Mouse (Mus musculus) G1E (cell line): ENCODE results near the gene Prkag3. TPM values are rescaled to one million over a fixed set of nuclear protein-coding genes. Genes with fewer than 3 reads are reported as not detected.

Experiments
- ATAC-seq: 2 replicates; pipeline ENCODE4 v1.8.0; 2016; ENCODE audit warnings: mild to moderate bottlenecking; ENCODE audit not compliant: insufficient number of reproducible peaks, poor library complexity, low FRiP score, severe bottlenecking; ENCODE audit errors: extremely low read depth
- DNase-seq: peaks from one replicate; pipeline ENCODE4 v3.0.0; 2012; ENCODE audit warnings: low spot score
- H3K27me3 ChIP-seq: 2 replicates; pipeline ENCODE4 v1.6.1; 2012; ENCODE audit warnings: mild to moderate bottlenecking, low read length, inconsistent platforms; ENCODE audit not compliant: insufficient read depth
- H3K36me3 ChIP-seq: replicated peaks from 2 replicates; pipeline ENCODE3; 2012; ENCODE audit warnings: mild to moderate bottlenecking, inconsistent platforms
- H3K4me1 ChIP-seq: 2 replicates; pipeline ENCODE4 v1.6.1; 2012; ENCODE audit warnings: low read depth, low read length, inconsistent platforms, mixed read lengths; ENCODE audit not compliant: insufficient read depth
- H3K4me3 ChIP-seq: 2 replicates; pipeline ENCODE4 v1.5.1; 2012; ENCODE audit warnings: low read depth, mild to moderate bottlenecking, inconsistent platforms, low read length, moderate library complexity, mixed read lengths
- H3K9me3 ChIP-seq: replicated peaks from 2 replicates; pipeline ENCODE4 v1.6.1; 2012; ENCODE audit warnings: inconsistent platforms
- CTCF ChIP-seq: IDR thresholded peaks from 2 replicates; pipeline ENCODE4 v1.5.1; 2012; ENCODE audit warnings: low read depth, low read length, inconsistent platforms, mixed read lengths
- GATA1 ChIP-seq: IDR thresholded peaks from 2 replicates; pipeline ENCODE4 v1.6.1; 2012; ENCODE audit warnings: borderline replicate concordance, low read length, inconsistent platforms, mixed read lengths
- GATA2 ChIP-seq: IDR thresholded peaks from 2 replicates; pipeline ENCODE4 v1.6.1; 2012; ENCODE audit warnings: low read depth, low read length, inconsistent platforms, borderline replicate concordance
- POLR2AphosphoS5 ChIP-seq: IDR thresholded peaks from 2 replicates; pipeline ENCODE4 v1.6.1; 2012; ENCODE audit warnings: low read depth, low read length, inconsistent platforms; ENCODE audit not compliant: insufficient replicate concordance
- TAL1 ChIP-seq: conservative IDR thresholded peaks from 2 replicates; pipeline ENCODE4 v1.6.1; 2012; ENCODE audit warnings: low read depth, low read length, inconsistent platforms, mixed read lengths
- polyA plus RNA-seq: library from polyadenylated mRNA; stranded (reverse); fragments of >175 nt; gene quantifications from 2 replicates; pipeline ENCODE4 v1.2.3, GENCODE M21; 2012
- total RNA-seq, 2 experiments: library from RNA; stranded (forward) in 1 of 2; stranded (reverse) in 1 of 2; fragments of 200-1000 nt in 1 of 2; fragments of >200 nt in 1 of 2; fragmentation: Nextera tagmentation in 1 of 2; gene quantifications; 2 replicates each; pipeline ENCODE4 v1.2.3; 2014 to 2017

Prkag3 gene
- total and polyA plus RNA-seq, 3 experiments = not detected

DNA sequence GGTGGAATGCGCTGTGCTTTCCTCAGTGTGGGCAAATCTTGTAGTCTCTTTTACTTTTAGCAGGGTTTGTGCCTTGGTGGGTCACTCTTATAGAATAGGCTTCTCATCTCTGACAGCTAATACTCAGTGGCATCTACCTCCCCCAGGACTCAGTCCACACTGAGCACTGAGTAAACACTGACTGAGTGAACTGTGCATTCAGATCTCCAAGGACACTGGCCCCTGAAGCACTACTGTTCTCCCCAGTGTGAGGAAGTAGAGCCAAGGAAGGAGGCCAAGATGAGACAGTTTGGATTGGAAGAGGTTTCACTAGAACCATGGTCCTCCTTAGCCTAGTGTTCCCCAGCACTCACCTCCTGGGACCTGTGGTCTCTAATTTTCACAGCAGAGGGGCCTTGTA, 50.7 kb downstream of the Prkag3 start:
- H3K27me3 ChIP-seq = no peaks in the 10 kb centered on the region
- no peaks in the 10 kb centered on the region; the same call in 1 of the 2 replicates for H3K4me1 ChIP-seq
- no peaks in the 10 kb centered on the region for H3K9me3 ChIP-seq
- peaks cover 85% of the 10 kb centered on the region for H3K36me3 ChIP-seq
- no peak for DNase-seq
- H3K4me3 ChIP-seq = no peak overlapping the region
- ATAC-seq = no peak
- TF ChIP-seq GATA1 (no peak), TAL1 (no peak), GATA2 (no peak), POLR2AphosphoS5 (no peak), CTCF (no peak)

DNA sequence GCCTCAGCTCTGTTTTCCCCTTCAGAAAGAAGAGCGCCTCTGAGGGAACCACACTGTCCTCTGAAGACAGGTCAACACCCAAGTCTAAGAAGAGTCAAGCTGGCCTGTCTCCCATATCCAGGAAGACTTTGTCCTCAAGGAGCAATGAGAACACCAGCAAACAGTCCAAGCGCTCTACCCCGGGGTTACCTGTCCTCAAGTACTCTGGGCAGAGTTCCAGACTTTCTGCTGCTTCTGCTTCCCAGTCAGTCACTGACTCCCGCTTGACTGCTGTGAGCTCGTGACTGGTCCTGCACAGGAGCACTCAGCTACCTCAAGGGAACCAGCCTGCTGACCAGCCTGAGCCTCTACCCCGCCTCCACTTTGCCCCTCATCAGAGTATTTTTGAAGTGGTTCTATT, 51.6 kb downstream of the Prkag3 start:
- Histone ChIP-seq H3K36me3 (peaks cover 83% of the 10 kb centered on the region), H3K4me3 (no peak overlapping the region), H3K27me3 (no peaks in the 10 kb centered on the region), H3K4me1 (no peaks in the 10 kb centered on the region; the same call in 1 of the 2 replicates), H3K9me3 (no peaks in the 10 kb centered on the region)
- no peak for ATAC-seq
- no peak for TF ChIP-seq POLR2AphosphoS5
- TF ChIP-seq CTCF = no peak
- DNase-seq = no peak

DNA sequence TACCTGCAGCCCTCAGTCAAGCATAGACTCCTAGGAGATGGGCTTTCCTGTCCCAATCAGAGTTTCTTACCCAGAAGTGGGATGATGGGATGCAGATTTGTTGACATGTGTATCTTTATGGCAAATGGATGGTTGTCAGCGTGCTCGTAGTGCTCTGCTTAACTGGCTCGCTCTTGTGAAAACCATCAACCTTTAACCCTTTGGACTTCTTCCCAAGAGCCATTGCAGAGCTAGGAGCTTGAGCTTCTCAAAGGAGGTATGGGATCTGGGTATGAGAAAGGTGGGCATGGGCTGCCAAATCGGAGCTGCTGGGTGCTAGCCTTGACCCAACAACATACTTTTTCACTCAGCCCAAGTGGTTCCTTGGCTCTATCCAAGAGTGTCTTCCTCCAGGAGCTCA, 53.2 kb downstream of the Prkag3 start:
- ATAC-seq (no peak), DNase-seq (no peak)
- TF ChIP-seq POLR2AphosphoS5 (no peak), TAL1 (no peak), GATA2 (no peak), GATA1 (no peak), CTCF (no peak)
- Histone ChIP-seq H3K36me3 (peaks cover 87% of the 10 kb centered on the region), H3K4me1 (no peaks in the 10 kb centered on the region; the same call in 1 of the 2 replicates), H3K27me3 (no peaks in the 10 kb centered on the region), H3K9me3 (no peaks in the 10 kb centered on the region), H3K4me3 (no peak overlapping the region)

DNA sequence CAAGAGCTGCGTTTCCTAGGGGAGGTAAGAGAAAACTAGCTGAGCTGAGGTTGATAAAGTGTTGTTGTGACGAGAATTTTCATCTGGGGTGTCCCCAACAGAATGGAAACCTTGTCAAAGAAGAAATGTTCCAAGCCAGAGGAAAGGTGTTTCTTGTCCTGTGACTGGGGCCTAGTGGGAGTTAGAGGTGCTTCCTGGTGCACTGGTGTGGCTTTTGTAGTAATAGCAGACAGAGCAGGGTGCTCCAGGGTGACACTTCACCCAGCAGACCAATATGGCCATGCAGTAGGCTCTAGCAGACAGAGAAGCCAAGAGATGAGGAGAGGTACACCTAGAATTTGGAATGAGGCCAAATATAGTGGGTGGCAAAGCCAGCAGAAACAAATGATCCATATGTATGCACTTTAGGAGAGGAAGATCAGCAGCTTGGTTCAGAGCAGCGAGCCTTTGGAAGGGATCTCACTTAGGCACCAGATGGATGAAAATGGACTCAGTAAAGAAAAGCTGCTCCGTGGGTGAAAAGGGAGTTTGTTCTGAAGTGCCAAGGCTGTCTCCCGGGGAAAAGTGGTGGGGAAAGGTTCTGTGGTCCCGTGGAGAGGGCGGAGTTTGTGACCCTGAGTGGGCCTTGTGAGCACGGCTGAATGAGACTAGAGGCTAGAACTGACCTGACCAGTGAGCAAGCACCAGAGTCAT, 55.0 kb downstream of the Prkag3 start:
- Histone ChIP-seq H3K9me3 (no peaks in the 10 kb centered on the region), H3K4me1 (no peaks in the 10 kb centered on the region; the same call in 1 of the 2 replicates), H3K27me3 (no peaks in the 10 kb centered on the region), H3K36me3 (peaks cover 89% of the 10 kb centered on the region), H3K4me3 (no peak overlapping the region)
- no peak for ATAC-seq
- DNase-seq = no peak
- TF ChIP-seq TAL1 = no peak
- no peak for TF ChIP-seq GATA2
- TF ChIP-seq CTCF = no peak
- no peak for TF ChIP-seq POLR2AphosphoS5
- TF ChIP-seq GATA1 = no peak

Other genes with a start within 250 kb of the Prkag3 start
- gene Cnot9, start 243.2 kb downstream of the Prkag3 start, total RNA-seq (2014; fragmentation: Nextera tagmentation) = 158 and 183 TPM in 2 replicates
- 87.5 and 89.6 TPM in 2 replicates for gene Cnot9, start 243.2 kb downstream of the Prkag3 start, total RNA-seq (2017)
- gene Cnot9, start 243.2 kb downstream of the Prkag3 start, polyA plus RNA-seq = 35.9 and 37.1 TPM in 2 replicates
- not detected in 2 replicates for gene Plcd4, start 206.3 kb downstream of the Prkag3 start, total RNA-seq (2014; fragmentation: Nextera tagmentation)
- 0.35 and 0.60 TPM in 2 replicates for gene Plcd4, start 206.3 kb downstream of the Prkag3 start, total RNA-seq (2017)
- 0.02 TPM in 1 of 2 replicates, not detected in the other for gene Plcd4, start 206.3 kb downstream of the Prkag3 start, polyA plus RNA-seq
- gene Usp37, start 204.9 kb downstream of the Prkag3 start, total RNA-seq (2014; fragmentation: Nextera tagmentation) = 112 and 117 TPM in 2 replicates
- gene Usp37, start 204.9 kb downstream of the Prkag3 start, total RNA-seq (2017) = 72.2 and 89.3 TPM in 2 replicates
- gene Usp37, start 204.9 kb downstream of the Prkag3 start, polyA plus RNA-seq = 2.9 and 9.7 TPM in 2 replicates
- gene Zfp142, start 161.0 kb downstream of the Prkag3 start, total RNA-seq (2014; fragmentation: Nextera tagmentation) = 48.2 and 50.4 TPM in 2 replicates
- 11.4 and 13.1 TPM in 2 replicates for gene Zfp142, start 161.0 kb downstream of the Prkag3 start, total RNA-seq (2017)
- gene Zfp142, start 161.0 kb downstream of the Prkag3 start, polyA plus RNA-seq = 9.1 and 12.4 TPM in 2 replicates
- gene Bcs1l, start 160.9 kb downstream of the Prkag3 start, total RNA-seq (2014; fragmentation: Nextera tagmentation) = 36.5 and 45.8 TPM in 2 replicates
- gene Bcs1l, start 160.9 kb downstream of the Prkag3 start, total RNA-seq (2017) = 25.8 and 26.8 TPM in 2 replicates
- 3.6 and 4.8 TPM in 2 replicates for gene Bcs1l, start 160.9 kb downstream of the Prkag3 start, polyA plus RNA-seq
- 35.2 and 57.4 TPM in 2 replicates for gene Rnf25, start 147.8 kb downstream of the Prkag3 start, total RNA-seq (2014; fragmentation: Nextera tagmentation)
- 48.5 and 80.6 TPM in 2 replicates for gene Rnf25, start 147.8 kb downstream of the Prkag3 start, total RNA-seq (2017)
- 23.1 and 24.1 TPM in 2 replicates for gene Rnf25, start 147.8 kb downstream of the Prkag3 start, polyA plus RNA-seq
- gene Stk36, start 147.8 kb downstream of the Prkag3 start, total RNA-seq (2014; fragmentation: Nextera tagmentation) = 3.9 and 5.6 TPM in 2 replicates
- gene Stk36, start 147.8 kb downstream of the Prkag3 start, total RNA-seq (2017) = 1.5 and 1.6 TPM in 2 replicates
- 0.46 and 0.88 TPM in 2 replicates for gene Stk36, start 147.8 kb downstream of the Prkag3 start, polyA plus RNA-seq
- gene Ttll4, start 87.5 kb downstream of the Prkag3 start, total RNA-seq (2014; fragmentation: Nextera tagmentation) = 61.7 and 68.5 TPM in 2 replicates
- gene Ttll4, start 87.5 kb downstream of the Prkag3 start, total RNA-seq (2017) = 44.4 and 46.0 TPM in 2 replicates
- 21.2 and 25.8 TPM in 2 replicates for gene Ttll4, start 87.5 kb downstream of the Prkag3 start, polyA plus RNA-seq
- not detected in 2 replicates for gene Cyp27a1, start 35.6 kb downstream of the Prkag3 start, total RNA-seq (2014; fragmentation: Nextera tagmentation)
- gene Cyp27a1, start 35.6 kb downstream of the Prkag3 start, total RNA-seq (2017) = 0.55 TPM in 1 of 2 replicates, not detected in the other
- not detected in 2 replicates for gene Cyp27a1, start 35.6 kb downstream of the Prkag3 start, polyA plus RNA-seq
- gene Wnt6, start 22.7 kb upstream of the Prkag3 start, total RNA-seq (2014; fragmentation: Nextera tagmentation) = not detected in 2 replicates
- 0.17 TPM in 1 of 2 replicates, not detected in the other for gene Wnt6, start 22.7 kb upstream of the Prkag3 start, total RNA-seq (2017)
- not detected in 2 replicates for gene Wnt6, start 22.7 kb upstream of the Prkag3 start, polyA plus RNA-seq
- not detected in 2 replicates for gene Wnt10a, start 42.3 kb upstream of the Prkag3 start, total RNA-seq (2014; fragmentation: Nextera tagmentation)
- gene Wnt10a, start 42.3 kb upstream of the Prkag3 start, total RNA-seq (2017) = 0.05 and 0.06 TPM in 2 replicates
- gene Wnt10a, start 42.3 kb upstream of the Prkag3 start, polyA plus RNA-seq = not detected in 2 replicates
- gene Cdk5r2, start 105.7 kb upstream of the Prkag3 start, total RNA-seq (2014; fragmentation: Nextera tagmentation) = not detected in 2 replicates
- 0.06 TPM in 1 of 2 replicates, not detected in the other for gene Cdk5r2, start 105.7 kb upstream of the Prkag3 start, total RNA-seq (2017)
- not detected in 2 replicates for gene Cdk5r2, start 105.7 kb upstream of the Prkag3 start, polyA plus RNA-seq
- not detected in 2 replicates for gene Fev, start 136.2 kb upstream of the Prkag3 start, total RNA-seq (2014; fragmentation: Nextera tagmentation)
- gene Fev, start 136.2 kb upstream of the Prkag3 start, total RNA-seq (2017) = 0.33 TPM in 1 of 2 replicates, not detected in the other
- gene Fev, start 136.2 kb upstream of the Prkag3 start, polyA plus RNA-seq = not detected in 2 replicates
- gene Cryba2, start 143.9 kb upstream of the Prkag3 start, total RNA-seq (2014; fragmentation: Nextera tagmentation) = not detected in 2 replicates
- not detected in 2 replicates for gene Cryba2, start 143.9 kb upstream of the Prkag3 start, total RNA-seq (2017)
- gene Cryba2, start 143.9 kb upstream of the Prkag3 start, polyA plus RNA-seq = not detected in 2 replicates
- not detected in 2 replicates for gene Cfap65, start 186.4 kb upstream of the Prkag3 start, total RNA-seq (2014; fragmentation: Nextera tagmentation)
- gene Cfap65, start 186.4 kb upstream of the Prkag3 start, total RNA-seq (2017) = 0.11 and 0.12 TPM in 2 replicates
- gene Cfap65, start 186.4 kb upstream of the Prkag3 start, polyA plus RNA-seq = not detected in 2 replicates
- not detected in 2 replicates for gene Ihh, start 202.5 kb upstream of the Prkag3 start, total RNA-seq (2014; fragmentation: Nextera tagmentation)
- gene Ihh, start 202.5 kb upstream of the Prkag3 start, total RNA-seq (2017) = 0.17 and 0.27 TPM in 2 replicates
- 0.08 and 0.13 TPM in 2 replicates for gene Ihh, start 202.5 kb upstream of the Prkag3 start, polyA plus RNA-seq